Mouse (Mus musculus) neural tube, embryonic 14.5 days (tissue): ENCODE measurements around the gene Fam186a. TPM values are rescaled to one million over a fixed set of nuclear protein-coding genes. Genes with fewer than 3 reads are reported as not detected.
A peak's percentile ranks its signal among the peaks of the same experiment; 100 is the strongest.
"Not testable (repeated sequence)": the region's sequence is repeated elsewhere in the genome, so short reads cannot be mapped to it uniquely, and the experiment has no call there.

Experiments used
- ATAC-seq: fragments of 200-750 bp; cut with Nextera tagmentation; 2 replicates; pipeline ENCODE4 v1.8.0; 2017; ENCODE audit warnings: low read depth, mild to moderate bottlenecking, moderate TSS enrichment, moderate library complexity
- H3K27ac ChIP-seq: fragments of 300-500 bp; sonication (generic); 2 replicates; pipeline ENCODE4 v1.5.1; 2014; ENCODE audit warnings: low read depth, mild to moderate bottlenecking, control low read depth, low read length, moderate library complexity, mixed read lengths
- H3K27me3 ChIP-seq: fragments of 300-500 bp; sonication (generic); 2 replicates; pipeline ENCODE4 v1.6.1; 2014; ENCODE audit warnings: low read length; ENCODE audit not compliant: control insufficient read depth, insufficient read depth
- H3K36me3 ChIP-seq: fragments of 300-500 bp; sonication (generic); 2 replicates; pipeline ENCODE4 v1.6.1; 2014; ENCODE audit warnings: low read length, mixed read lengths; ENCODE audit not compliant: control insufficient read depth, insufficient read depth
- H3K4me1 ChIP-seq: fragments of 300-500 bp; sonication (generic); 2 replicates; pipeline ENCODE4 v1.6.1; 2014; ENCODE audit warnings: low read length; ENCODE audit not compliant: control insufficient read depth, insufficient read depth
- H3K4me2 ChIP-seq: fragments of 300-500 bp; sonication (generic); 2 replicates; pipeline ENCODE4 v1.6.1; 2014; ENCODE audit warnings: mild to moderate bottlenecking, low read depth, low read length, control low read depth
- H3K4me3 ChIP-seq: fragments of 300-500 bp; sonication (generic); 2 replicates; pipeline ENCODE4 v1.5.1; 2014; ENCODE audit warnings: low read depth, low read length, control low read depth, mixed read lengths
- H3K9ac ChIP-seq: fragments of 300-500 bp; sonication (generic); replicated peaks from 2 replicates; pipeline ENCODE4 v1.6.1; 2014; ENCODE audit warnings: low read depth, mild to moderate bottlenecking, control low read depth, low read length, mixed read lengths
- H3K9me3 ChIP-seq: fragments of 300-500 bp; sonication (generic); 2 replicates; pipeline ENCODE4 v1.6.1; 2016; ENCODE audit warnings: low read length; ENCODE audit not compliant: control insufficient read depth
- whole genome bisulfite sequencing: fragments of 180-500 bp; shearing (Covaris S2); extraction: QIAGEN DNeasy Blood & Tissue Kit; methylation state at CpG from one replicate; pipeline ENCODE4 v1.1.7; 2014; 5-methylcytosine and 5-hydroxymethylcytosine counted together
- polyA plus RNA-seq: library from polyadenylated mRNA; unstranded; fragments of >200 nt; fragmentation: Nextera tagmentation; extraction: Ambion mirVana; gene quantifications from 2 replicates; pipeline ENCODE4 v1.2.1, GENCODE M21; 2014

Fam186a gene
- polyA plus RNA-seq, 1 experiment from 2014 or later, result 0.11 TPM

DNA sequence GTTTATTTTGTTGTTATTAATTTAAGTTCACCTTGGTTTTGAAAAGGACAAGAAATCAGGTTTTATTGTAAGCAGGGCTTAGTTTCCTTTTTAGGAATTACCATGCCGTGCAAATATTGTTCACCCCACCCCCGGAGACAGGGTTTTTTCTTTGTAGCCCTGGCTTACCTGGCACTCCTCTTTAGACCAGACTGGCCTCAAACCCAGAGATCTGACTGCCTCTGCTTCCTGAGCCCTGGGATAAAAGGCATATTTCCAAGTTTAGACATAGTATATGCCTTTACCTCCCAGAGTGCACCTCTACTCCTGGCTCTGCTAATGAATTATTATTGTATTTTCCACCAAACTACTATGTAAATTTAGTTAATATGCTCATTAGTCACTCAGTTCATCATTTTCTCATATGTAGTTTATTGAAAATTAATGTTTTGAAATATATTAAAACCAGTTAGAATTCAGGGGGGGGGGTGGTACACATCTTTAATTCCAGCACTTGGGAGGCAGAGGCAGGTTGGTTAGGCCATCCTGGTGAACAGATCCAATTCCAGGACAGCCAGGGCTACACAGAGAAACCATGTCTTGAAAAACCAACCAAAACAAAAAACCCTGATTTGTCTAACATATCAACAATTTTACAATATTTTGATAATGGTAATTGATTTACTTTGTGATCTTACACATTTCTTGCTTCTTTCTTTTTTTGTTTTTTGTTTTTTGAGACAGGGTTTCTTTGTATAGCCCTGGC is 7.8 kb upstream of the Fam186a start:
- H3K4me2 ChIP-seq, result no peak overlapping the region
- no peaks in the 10 kb centered on the region; the same call in 1 of the 2 replicates for H3K27me3 ChIP-seq
- 88% methylated on average over 2 of the region's 2 CpGs for WGBS
- no peaks in the 10 kb centered on the region for H3K9me3 ChIP-seq
- no peak for ATAC-seq
- no peak overlapping the region for H3K9ac ChIP-seq
- H3K4me1 ChIP-seq, result peaks cover 4% of the 10 kb centered on the region; the same call in 1 of the 2 replicates
- no peak overlapping the region for H3K4me3 ChIP-seq
- no peak overlapping the region for H3K27ac ChIP-seq
- H3K36me3 ChIP-seq, result no peaks in the 10 kb centered on the region

DNA sequence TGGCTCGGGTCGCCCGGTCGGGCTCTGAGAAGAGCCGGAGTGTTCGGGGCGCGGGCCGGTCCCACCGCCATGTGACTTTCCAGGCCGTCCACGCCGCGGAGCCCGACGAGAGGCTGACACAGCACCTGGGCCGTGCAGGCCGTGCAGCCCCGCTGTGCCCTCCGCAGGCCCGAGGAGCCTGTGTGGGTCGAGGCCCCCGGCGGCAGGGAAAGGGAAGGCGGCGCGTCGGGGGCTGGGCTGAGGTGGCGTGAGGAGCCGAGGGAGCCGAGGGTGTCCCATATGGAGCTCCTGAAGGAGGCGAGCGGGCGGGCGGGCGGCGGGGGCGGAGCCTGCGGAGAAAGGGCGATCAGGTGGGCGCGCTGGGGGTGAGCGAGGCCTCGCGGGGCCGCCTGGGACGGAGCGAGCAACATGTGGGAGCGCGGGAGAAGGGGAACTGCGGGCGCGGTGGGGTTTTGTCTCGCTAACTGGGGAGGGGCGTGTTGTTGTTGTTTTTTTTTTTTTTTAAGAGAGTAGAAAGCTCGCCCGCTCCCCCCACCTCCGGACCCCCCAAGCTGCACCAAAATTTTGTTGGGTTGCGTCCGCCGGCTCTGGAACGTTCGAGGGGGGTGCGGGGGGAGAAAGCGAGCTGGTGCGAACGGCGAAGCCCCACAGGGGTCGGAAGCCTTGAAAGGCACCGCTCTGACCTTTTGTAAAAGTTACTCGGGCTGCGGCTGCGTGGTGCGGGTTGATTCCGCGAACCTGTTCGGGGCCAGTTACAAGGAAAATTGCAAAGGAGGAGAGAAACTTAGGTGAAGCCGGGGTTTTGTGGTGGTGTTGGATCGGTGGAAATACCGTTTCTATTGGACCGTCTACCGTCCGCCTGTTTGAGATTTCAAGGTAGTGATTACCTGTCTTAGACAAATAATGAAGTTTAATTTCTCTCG is 6.4 kb upstream of the Fam186a start:
- WGBS, result under 1% methylated on average over 80 of the region's 84 CpGs
- peak; percentile 89 for ATAC-seq
- Histone ChIP-seq H3K4me2 (peak overlapping the region; percentile 87), H3K27me3 (no peaks in the 10 kb centered on the region; the same call in 1 of the 2 replicates), H3K9ac (peak overlapping the region; percentile 84), H3K27ac (peak overlapping the region; percentile 96), H3K4me1 (peaks cover 4% of the 10 kb centered on the region; the same call in 1 of the 2 replicates), H3K9me3 (no peaks in the 10 kb centered on the region), H3K4me3 (peak overlapping the region; percentile 92), H3K36me3 (no peaks in the 10 kb centered on the region)

- peak; percentile 95 for ATAC-seq
- Histone ChIP-seq H3K36me3 (no peaks in the 10 kb centered on the region), H3K27me3 (no peaks in the 10 kb centered on the region; the same call in 1 of the 2 replicates), H3K4me3 (peak overlapping the region; percentile 92), H3K4me2 (peak overlapping the region; percentile 87), H3K4me1 (peaks cover 4% of the 10 kb centered on the region; the same call in 1 of the 2 replicates), H3K9me3 (no peaks in the 10 kb centered on the region), H3K27ac (peak overlapping the region; percentile 96), H3K9ac (peak overlapping the region; percentile 84)
- WGBS, result under 1% methylated on average over 48 of the region's 50 CpGs
Observed at GRCm38 (mm10) chr15:99972361-99972988, 5.6 kb upstream of the Fam186a start.

DNA sequence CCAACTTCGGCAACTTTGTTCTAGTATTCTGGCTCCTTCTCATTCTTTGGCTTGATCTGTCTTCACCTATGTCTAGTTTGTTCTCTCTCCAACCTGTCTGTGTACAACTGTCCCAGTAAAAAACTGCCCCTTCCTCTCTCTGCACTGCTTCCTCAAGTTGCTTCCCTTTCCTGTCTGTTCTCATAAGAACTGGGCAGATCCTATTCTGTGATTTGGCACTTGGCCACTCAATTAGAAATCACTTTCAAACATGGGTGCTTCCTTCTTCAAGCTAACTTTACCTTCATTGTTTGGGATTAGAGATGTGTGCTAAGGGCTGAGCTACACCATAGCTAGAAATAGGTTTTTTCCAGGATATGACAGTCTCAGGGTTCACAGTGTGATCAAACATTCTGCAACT is 3.7 kb upstream of the Fam186a start:
- WGBS, result 100% methylated on average over 1 of the region's 1 CpGs
- ATAC-seq, result no peak
- no peak overlapping the region for H3K9ac ChIP-seq

GRCm38 (mm10) chr15:99969765-99970164 is 2.9 kb upstream of the Fam186a start, which contains the start of gene Larp4:
Gene Larp4, plus strand, starts transcription at chr15:99970065.
- 87% methylated on average over 6 of the region's 6 CpGs for WGBS
- not testable (repeated sequence) for H3K27me3 ChIP-seq, H3K4me3 ChIP-seq, H3K27ac ChIP-seq, H3K9me3 ChIP-seq, H3K4me1 ChIP-seq, H3K9ac ChIP-seq, H3K4me2 ChIP-seq, H3K36me3 ChIP-seq, ATAC-seq

More for the DNA sequence above, 3.7 kb upstream of the Fam186a start:
- H3K4me3 ChIP-seq, result no peak overlapping the region
- H3K9me3 ChIP-seq, result no peaks in the 10 kb centered on the region
- no peak overlapping the region for H3K27ac ChIP-seq
- H3K4me2 ChIP-seq, result no peak overlapping the region
- H3K36me3 ChIP-seq, result no peaks in the 10 kb centered on the region
- H3K27me3 ChIP-seq, result no peaks in the 10 kb centered on the region; the same call in 1 of the 2 replicates
- H3K4me1 ChIP-seq, result peaks cover 4% of the 10 kb centered on the region; the same call in 1 of the 2 replicates

DNA sequence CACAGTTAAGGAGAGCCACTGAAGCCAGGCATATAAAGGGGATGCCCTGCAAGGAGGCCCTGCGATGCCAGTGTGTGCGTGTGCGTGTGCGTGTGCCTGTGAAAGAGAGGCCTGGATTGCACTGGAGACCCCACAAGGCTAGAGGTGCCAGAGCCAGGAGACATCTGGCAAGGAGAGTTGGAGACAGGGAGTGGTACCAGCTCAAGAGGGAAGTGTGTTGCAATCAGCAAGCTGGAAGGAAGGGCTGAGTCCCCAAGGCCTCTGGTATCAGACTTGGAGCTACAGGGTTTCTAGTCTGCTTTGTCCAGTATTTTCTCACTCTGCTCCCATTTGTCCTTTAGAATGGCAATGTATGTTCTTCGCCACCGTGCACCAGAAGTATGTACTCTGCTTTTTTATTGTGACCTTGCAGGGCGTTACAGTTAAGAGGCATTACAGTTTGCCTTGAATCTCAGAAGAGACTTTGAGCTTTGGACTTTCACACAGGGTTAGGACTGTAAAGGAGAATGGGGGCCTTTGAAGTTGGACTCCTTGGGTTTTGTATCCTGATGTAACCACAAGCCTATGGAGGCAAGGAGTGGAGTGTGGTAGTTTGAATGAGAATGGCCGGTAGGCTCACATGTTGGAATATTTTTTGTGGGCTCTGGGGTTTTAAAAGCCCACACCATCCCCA is 1.6 kb downstream of the Fam186a start:
- ATAC-seq, result no peak

GRCm38 (mm10) chr15:99955324-99955723 is 11.5 kb downstream of the Fam186a start:
- H3K9me3 ChIP-seq, result no peaks in the 10 kb centered on the region
- H3K4me1 ChIP-seq, result no peaks in the 10 kb centered on the region
- H3K4me2 ChIP-seq, result no peak overlapping the region
- ATAC-seq, result no peak
- no peak overlapping the region for H3K4me3 ChIP-seq
- H3K9ac ChIP-seq, result no peak overlapping the region
- no peaks in the 10 kb centered on the region for H3K36me3 ChIP-seq
- no peak overlapping the region for H3K27ac ChIP-seq
- 80% methylated on average over 4 of the region's 4 CpGs for WGBS
- H3K27me3 ChIP-seq, result no peaks in the 10 kb centered on the region

More for the DNA sequence above, 1.6 kb downstream of the Fam186a start:
- H3K27me3 ChIP-seq, result no peaks in the 10 kb centered on the region
- no peaks in the 10 kb centered on the region for H3K4me1 ChIP-seq
- no peaks in the 10 kb centered on the region for H3K9me3 ChIP-seq
- WGBS, result 90% methylated on average over 8 of the region's 8 CpGs
- no peak overlapping the region for H3K4me3 ChIP-seq
- H3K4me2 ChIP-seq, result no peak overlapping the region
- H3K36me3 ChIP-seq, result no peaks in the 10 kb centered on the region
- H3K27ac ChIP-seq, result no peak overlapping the region
- no peak overlapping the region for H3K9ac ChIP-seq

DNA sequence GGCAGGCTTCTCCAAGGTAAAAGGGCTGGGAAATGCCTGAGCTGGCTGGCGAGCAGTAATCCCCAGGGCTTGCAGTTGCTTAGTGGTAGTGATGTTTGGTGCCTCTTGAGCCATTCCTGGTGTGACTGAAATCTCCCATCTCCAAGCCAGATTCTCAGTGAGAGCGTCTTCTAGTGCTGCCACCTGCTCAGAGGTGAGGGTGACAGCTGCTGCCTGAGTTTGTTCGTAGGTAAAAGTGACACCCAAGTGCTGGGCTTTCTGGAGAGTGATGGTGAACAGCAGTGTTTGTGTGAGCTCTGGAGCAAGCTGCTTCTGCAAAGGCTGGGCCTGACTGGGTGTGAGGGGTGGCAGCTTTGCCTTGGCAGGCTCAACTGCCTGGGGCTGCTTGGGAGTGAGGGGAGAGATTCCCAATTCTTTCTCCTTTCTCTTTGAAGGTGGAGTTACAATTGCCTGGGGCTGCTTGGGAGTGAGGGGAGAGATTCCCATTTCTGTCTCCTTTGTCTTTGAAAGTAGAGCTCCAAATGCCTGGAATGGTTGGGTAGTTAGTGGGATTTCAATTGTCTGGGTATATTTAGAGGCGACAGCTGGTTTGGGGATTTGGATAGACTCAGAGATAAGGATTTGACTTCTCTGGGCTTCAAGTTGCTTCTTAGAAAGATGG is 25.8 kb downstream of the Fam186a start:
- H3K9me3 ChIP-seq, result no peaks in the 10 kb centered on the region
- ATAC-seq, result no peak
- H3K4me3 ChIP-seq, result no peak overlapping the region
- no peaks in the 10 kb centered on the region for H3K27me3 ChIP-seq
- WGBS, result 83% methylated on average over 4 of the region's 4 CpGs
- H3K4me1 ChIP-seq, result no peaks in the 10 kb centered on the region
- no peak overlapping the region for H3K4me2 ChIP-seq
- no peak overlapping the region for H3K27ac ChIP-seq
- H3K36me3 ChIP-seq, result no peaks in the 10 kb centered on the region
- H3K9ac ChIP-seq, result no peak overlapping the region
